Mouse (Mus musculus) embryonic stem cell, embryonic (primary cell): ENCODE results near the gene Pdrg1.

ENCODE experiments used
- CTCF ChIA-PET, 4 experiments: fragments of 300-600 bp in 2 of 4; fragments of 350-600 bp in 2 of 4; sonication (Branson Sonifier 250); formaldehyde crosslinking; loops; one replicate each; lab custom pipeline; 2022; ENCODE audit warnings: inconsistent platforms in 2 of 4; lab: Charles Lee
- POLR2A ChIA-PET, 4 experiments: fragments of 300-600 bp in 2 of 4; fragments of 350-600 bp in 2 of 4; sonication (Branson Sonifier 250); formaldehyde crosslinking; loops; one replicate each; lab custom pipeline; 2022; ENCODE audit warnings: antibody characterized with exemption in 4 of 4, inconsistent platforms in 1 of 4; lab: Charles Lee

Gene Pdrg1

GRCm38 (mm10) chr2:153014758-153015593, at the start of gene Pdrg1:
Gene Pdrg1 (minus strand): TSS chr2:153015427.
- POLR2A ChIA-PET: interaction anchor here in 2 of 4 experiments (0.5 to 1.4 kb wide), 2 partner anchors 13 to 542 kb away, joined by 3 read pairs; no protein-coding TSS in a partner anchor
- CTCF ChIA-PET: interaction anchor here (0.6 to 1.6 kb wide), 8 partner anchors 9 to 537 kb away, joined by 3 to 5 read pairs (median 3); partner anchors contain the start of gene Xkr7 (in 1 of the 4)

- POLR2A ChIA-PET: interaction anchor here in 1 of 4 experiments (0.6 kb wide), 2 partner anchors 492 to 1523 kb away, joined by 4 read pairs; no protein-coding TSS in a partner anchor
- CTCF ChIA-PET: interaction anchor here in 2 of 4 experiments (0.6 to 1.6 kb wide), 2 partner anchors 78 to 616 kb away, joined by 3 to 5 read pairs; no protein-coding TSS in a partner anchor
These were observed 49.2 kb upstream of the Pdrg1 start for GRCm38 (mm10) chr2:153064190-153064970.

GRCm38 (mm10) chr2:153063394-153063793, 48.2 kb upstream of the Pdrg1 start:
- POLR2A ChIA-PET: interaction anchor here in 2 of 4 experiments (0.5 to 0.8 kb wide), 3 partner anchors 30 to 1522 kb away, joined by 3 to 4 read pairs (median 3); no protein-coding TSS in a partner anchor
- CTCF ChIA-PET: interaction anchor here in 2 of 4 experiments (0.6 to 1.6 kb wide), 3 partner anchors 11 to 615 kb away, joined by 3 to 5 read pairs (median 4); no protein-coding TSS in a partner anchor

- ChIA-PET POLR2A (interaction anchor here in 2 of 4 experiments (0.7 to 1.4 kb wide), 5 partner anchors 9 to 110 kb away, joined by 3 to 4 read pairs (median 3); no protein-coding TSS in a partner anchor), CTCF (interaction anchor here in 2 of 4 experiments (1.1 to 1.7 kb wide), 3 partner anchors 11 to 21 kb away, joined by 3 to 5 read pairs (median 4); no protein-coding TSS in a partner anchor)
These were observed 45.0 kb upstream of the Pdrg1 start for GRCm38 (mm10) chr2:153060216-153060615.

- ChIA-PET CTCF (interaction anchor here in 1 of 4 experiments (0.8 kb wide), 1 partner anchor 22 kb away, joined by 3 read pairs; no protein-coding TSS in a partner anchor), POLR2A (no interaction called here)
These were observed 43.1 kb upstream of the Pdrg1 start for GRCm38 (mm10) chr2:153058365-153058764.

GRCm38 (mm10) chr2:153055270-153055920, 40.2 kb upstream of the Pdrg1 start:
- CTCF ChIA-PET: interaction anchor here (0.7 to 3.0 kb wide), 10 partner anchors 13 to 230 kb away, joined by 3 to 15 read pairs (median 3); no protein-coding TSS in a partner anchor
- POLR2A ChIA-PET: interaction anchor here in 2 of 4 experiments (0.7 to 2.6 kb wide), 3 partner anchors 12 to 144 kb away, joined by 4 to 12 read pairs (median 5); no protein-coding TSS in a partner anchor

GRCm38 (mm10) chr2:153053896-153054295, 38.7 kb upstream of the Pdrg1 start:
- ChIA-PET POLR2A (interaction anchor here in 1 of 4 experiments (1.2 kb wide), 1 partner anchor 17 kb away, joined by 3 read pairs; no protein-coding TSS in a partner anchor), CTCF (interaction anchor here in 3 of 4 experiments (0.6 to 3.2 kb wide), 9 partner anchors 13 to 208 kb away, joined by 3 to 14 read pairs (median 5); no protein-coding TSS in a partner anchor)

GRCm38 (mm10) chr2:153052700-153053351, 37.6 kb upstream of the Pdrg1 start:
- CTCF ChIA-PET: interaction anchor here (0.5 to 3.2 kb wide), 16 partner anchors 10 to 1355 kb away, joined by 3 to 14 read pairs (median 4); partner anchors contain the start of genes Foxs1 (in 1 of the 4) and Snta1 (in 1 of the 4)
- POLR2A ChIA-PET: interaction anchor here in 2 of 4 experiments (0.6 to 1.5 kb wide), 6 partner anchors 18 to 1478 kb away, joined by 3 to 4 read pairs (median 3); partner anchors contain the start of gene Xkr7 (in 1 of the 2)

GRCm38 (mm10) chr2:153051537-153051936, 36.3 kb upstream of the Pdrg1 start:
- ChIA-PET POLR2A (interaction anchor here in 1 of 4 experiments (0.5 to 1.5 kb wide), 2 partner anchors 20 to 552 kb away, joined by 3 to 4 read pairs; no protein-coding TSS in a partner anchor), CTCF (interaction anchor here (0.6 to 3.2 kb wide), 9 partner anchors 16 to 434 kb away, joined by 3 to 14 read pairs (median 4); no protein-coding TSS in a partner anchor)

- POLR2A ChIA-PET: interaction anchor here in 1 of 4 experiments (1.0 to 1.2 kb wide), 2 partner anchors 9 to 16 kb away, joined by 3 read pairs; no protein-coding TSS in a partner anchor
- CTCF ChIA-PET: interaction anchor here (0.6 to 3.2 kb wide), 6 partner anchors 17 to 92 kb away, joined by 3 to 14 read pairs (median 4); no protein-coding TSS in a partner anchor
These were observed 35.9 kb upstream of the Pdrg1 start for GRCm38 (mm10) chr2:153051095-153051494.

GRCm38 (mm10) chr2:153049997-153050358, 34.8 kb upstream of the Pdrg1 start:
- CTCF ChIA-PET: interaction anchor here in 3 of 4 experiments (0.6 to 2.1 kb wide), 4 partner anchors 18 to 1044 kb away, joined by 3 to 9 read pairs (median 3); no protein-coding TSS in a partner anchor
- POLR2A ChIA-PET: interaction anchor here in 1 of 4 experiments (1.2 kb wide), 1 partner anchor 17 kb away, joined by 3 read pairs; no protein-coding TSS in a partner anchor

- CTCF ChIA-PET: interaction anchor here in 3 of 4 experiments (0.6 to 2.1 kb wide), 4 partner anchors 19 to 645 kb away, joined by 3 to 9 read pairs (median 3); no protein-coding TSS in a partner anchor
- POLR2A ChIA-PET: no interaction called here
These were observed 34.2 kb upstream of the Pdrg1 start for GRCm38 (mm10) chr2:153049288-153049996.

GRCm38 (mm10) chr2:153047828-153048465, 32.7 kb upstream of the Pdrg1 start:
- ChIA-PET CTCF (interaction anchor here in 1 of 4 experiments (1.2 to 1.3 kb wide), 2 partner anchors 9 to 33 kb away, joined by 4 read pairs; no protein-coding TSS in a partner anchor), POLR2A (interaction anchor here in 1 of 4 experiments (0.6 kb wide), 1 partner anchor 108 kb away, joined by 3 read pairs; no protein-coding TSS in a partner anchor)

- POLR2A ChIA-PET: no interaction called here
These were observed 30.7 kb upstream of the Pdrg1 start for GRCm38 (mm10) chr2:153045884-153046299.

GRCm38 (mm10) chr2:153043886-153044285, 28.7 kb upstream of the Pdrg1 start:
- CTCF ChIA-PET: interaction anchor here in 1 of 4 experiments (0.5 kb wide), 1 partner anchor 114 kb away, joined by 3 read pairs; no protein-coding TSS in a partner anchor
- POLR2A ChIA-PET: interaction anchor here in 1 of 4 experiments (1.0 kb wide), 1 partner anchor 12 kb away, joined by 4 read pairs; the partner anchor contains the start of gene Xkr7

More at GRCm38 (mm10) chr2:153045884-153046299, 30.7 kb upstream of the Pdrg1 start:
- CTCF ChIA-PET: no interaction called here
